Mouse (Mus musculus): ENCODE measurements around the gene Tmem256.

Tmem256 gene

DNA sequence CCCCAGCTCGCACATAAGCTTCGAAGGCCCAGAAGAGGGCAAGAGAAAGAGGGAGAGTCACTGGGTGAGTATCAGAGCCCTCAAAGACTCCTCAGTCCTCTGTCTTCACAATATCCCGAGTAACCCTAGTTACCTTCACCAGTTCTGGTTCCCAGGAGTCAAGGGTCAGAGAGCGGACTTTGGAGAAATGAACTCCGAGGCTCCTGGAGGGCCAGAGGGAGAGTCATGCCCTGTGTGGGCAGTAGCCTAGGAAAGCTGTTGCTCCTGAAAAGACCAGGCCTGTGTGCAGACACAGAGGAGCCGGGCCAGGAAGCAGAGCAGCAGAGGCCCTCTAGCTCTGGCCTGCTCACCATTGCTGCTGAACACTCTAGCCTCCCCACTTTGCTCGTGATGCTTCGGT lies 46.3 kb downstream of the Tmem256 start:
- peak; percentile 26 to 62 for DNase-seq

DNA sequence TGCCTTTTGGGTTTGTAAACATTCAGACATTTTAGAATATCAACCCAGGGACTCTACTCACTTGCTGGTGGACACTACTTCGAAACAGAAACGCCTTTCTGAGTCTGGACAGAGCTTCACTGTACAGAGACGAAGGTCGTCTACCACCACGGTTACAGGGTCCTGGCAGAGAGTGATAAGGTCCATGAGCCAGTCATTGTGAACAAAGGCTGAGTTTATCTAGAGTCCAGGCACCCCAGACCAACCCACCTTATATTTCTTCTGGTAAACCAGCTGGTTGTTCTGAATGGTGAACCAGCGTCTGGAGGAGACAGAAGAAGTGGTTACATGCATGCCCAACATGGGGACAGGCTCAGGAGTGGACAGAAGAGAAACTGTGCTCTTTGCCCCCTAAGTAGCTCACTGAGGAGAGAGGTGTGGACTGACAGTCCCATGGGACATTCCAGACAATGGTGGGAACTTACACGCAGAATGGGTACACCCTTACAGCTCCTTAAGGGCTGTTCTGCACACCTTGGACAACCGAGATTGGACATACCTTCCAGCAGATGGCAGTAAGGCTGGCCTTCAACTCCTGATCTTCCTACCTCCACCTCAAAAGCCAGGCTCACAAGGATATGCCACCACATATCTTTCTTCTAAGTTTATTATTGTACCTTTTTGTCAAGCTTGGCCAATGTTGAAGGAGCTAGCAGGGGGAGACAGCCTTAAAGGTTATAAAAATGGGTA lies 48.8 kb downstream of the Tmem256 start:
- peak; percentile 63 to 70 for DNase-seq
